Mouse (Mus musculus) left cerebral cortex, postnatal 4 days (tissue): ENCODE data around the gene Nyap1. TPM values are rescaled to one million over a fixed set of nuclear protein-coding genes. Genes with fewer than 3 reads are reported as not detected.
"Not testable (repeated sequence)": the region's sequence is repeated elsewhere in the genome, so short reads cannot be mapped to it uniquely, and the experiment has no call there.

ENCODE experiments used
- DNase-seq: peaks from one replicate; pipeline ENCODE4 v3.0.0-alpha.2; 2022
- intact Hi-C: fragments of 180-260 bp; cut with DNase I; formaldehyde crosslinking; loops from one replicate; pipeline ENCODE4 v1.15.1; 2025
- total RNA-seq, 2 experiments: library from RNA; stranded (reverse); gene quantifications; 2 replicates each; pipeline ENCODE4 v1.2.3; 2021

Gene Nyap1
- total RNA-seq, 2 experiments from 2014 or later = 195 to 197 TPM

GRCm38 (mm10) chr5:137770709-137771108 is 29.3 kb upstream of the Nyap1 start:
- intact Hi-C loops = no loop called here
- no peak for DNase-seq

GRCm38 (mm10) chr5:137768475-137768874 is 27.1 kb upstream of the Nyap1 start:
- intact Hi-C loops = no loop called here
- DNase-seq = no peak

GRCm38 (mm10) chr5:137766270-137766669 is 24.9 kb upstream of the Nyap1 start:
- intact Hi-C loops = no loop called here
- no peak for DNase-seq

- intact Hi-C loops = no loop called here
Observed at GRCm38 (mm10) chr5:137764609-137765340, 23.4 kb upstream of the Nyap1 start.

GRCm38 (mm10) chr5:137759971-137760412 is 18.6 kb upstream of the Nyap1 start:
- intact Hi-C loops = loop anchor here (5.0 kb wide), 1 partner anchor 103 kb away; no protein-coding TSS in a partner anchor
- DNase-seq = peak; percentile 96

More at GRCm38 (mm10) chr5:137764609-137765340, 23.4 kb upstream of the Nyap1 start:
- DNase-seq = no peak

- intact Hi-C loops = loop anchor here (5.0 kb wide), 1 partner anchor 102 kb away; no protein-coding TSS in a partner anchor
- DNase-seq = no peak
Observed at GRCm38 (mm10) chr5:137758921-137759534, 17.6 kb upstream of the Nyap1 start.

- DNase-seq = peak; percentile 87
- intact Hi-C loops = loop anchor here (5.0 kb wide), 1 partner anchor 101 kb away; no protein-coding TSS in a partner anchor
Observed at GRCm38 (mm10) chr5:137757887-137758286, 16.5 kb upstream of the Nyap1 start.

- DNase-seq = peak; percentile 91
- intact Hi-C loops = loop anchor here (5.0 kb wide), 1 partner anchor 100 kb away; no protein-coding TSS in a partner anchor
Observed at GRCm38 (mm10) chr5:137756882-137757661, 15.7 kb upstream of the Nyap1 start.

- no peak for DNase-seq
- intact Hi-C loops = loop anchor here (5.0 kb wide), 1 partner anchor 99 kb away; no protein-coding TSS in a partner anchor
Observed at GRCm38 (mm10) chr5:137756106-137756505, 14.7 kb upstream of the Nyap1 start.

- DNase-seq = no peak
- intact Hi-C loops = loop anchor here (5.0 kb wide), 1 partner anchor 98 kb away; no protein-coding TSS in a partner anchor
Observed at GRCm38 (mm10) chr5:137755425-137755824, 14.0 kb upstream of the Nyap1 start.

- no peak for DNase-seq
- intact Hi-C loops = no loop called here
Observed at GRCm38 (mm10) chr5:137753111-137753832, 11.9 kb upstream of the Nyap1 start.

GRCm38 (mm10) chr5:137751988-137752387 is 10.6 kb upstream of the Nyap1 start:
- intact Hi-C loops = no loop called here
- no peak for DNase-seq

- no peak for DNase-seq
- intact Hi-C loops = no loop called here
Observed at GRCm38 (mm10) chr5:137751221-137751887, 9.9 kb upstream of the Nyap1 start.

GRCm38 (mm10) chr5:137750212-137750611 is 8.8 kb upstream of the Nyap1 start:
- DNase-seq, intact Hi-C loops: not testable (repeated sequence)

- no peak for DNase-seq
- intact Hi-C loops = loop anchor here (10.0 kb wide), 1 partner anchor 395 kb away; the partner anchor contains the start of gene Ephb4
Observed at GRCm38 (mm10) chr5:137749196-137749836, 7.9 kb upstream of the Nyap1 start.

- DNase-seq = no peak
- intact Hi-C loops = loop anchor here (10.0 kb wide), 1 partner anchor 393 kb away; the partner anchor contains the start of gene Ephb4
Observed at GRCm38 (mm10) chr5:137748130-137748770, 6.8 kb upstream of the Nyap1 start.

- intact Hi-C loops = loop anchor here (10.0 kb wide), 1 partner anchor 393 kb away; the partner anchor contains the start of gene Ephb4
- peak; percentile 66 for DNase-seq
Observed at GRCm38 (mm10) chr5:137747326-137747961, 6.0 kb upstream of the Nyap1 start.

GRCm38 (mm10) chr5:137746851-137747325 is 5.5 kb upstream of the Nyap1 start:
- no peak for DNase-seq
- intact Hi-C loops = loop anchor here (10.0 kb wide), 1 partner anchor 392 kb away; the partner anchor contains the start of gene Ephb4
